Mouse (Mus musculus): Measurements from ENCODE around the gene Glis3.

DNA sequence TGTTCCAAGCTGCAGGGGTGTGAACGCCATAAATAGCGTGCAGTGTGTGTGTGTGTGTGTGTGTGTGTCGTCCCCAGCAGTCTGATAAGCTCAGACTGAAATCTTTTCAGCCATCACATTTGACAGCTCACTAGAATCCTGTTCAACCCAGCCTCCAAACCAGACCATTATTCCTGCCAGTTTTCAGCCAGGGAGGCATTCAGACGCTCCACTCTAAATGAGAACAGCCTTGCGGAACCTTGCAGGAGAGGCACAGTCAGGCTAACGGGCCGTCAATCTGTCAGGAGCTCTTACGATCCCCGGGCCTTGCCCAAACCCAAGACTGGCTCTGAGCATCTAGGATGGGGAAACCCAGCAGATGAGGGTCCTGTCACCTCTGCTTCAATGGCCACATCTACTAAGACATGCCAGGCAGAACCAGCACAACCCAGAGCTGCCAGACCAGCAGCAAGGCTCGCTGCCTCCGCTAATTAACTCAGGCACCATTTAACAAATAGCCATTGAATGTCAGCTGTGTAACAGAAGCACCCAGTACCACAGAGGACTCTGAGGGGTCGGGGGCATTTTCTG lies 226.8 kb downstream of the Glis3 start:
- TF ChIP-seq HCFC1 (IDR thresholded peaks at IDR 0.05; ENCODE audit: borderline replicate concordance, insufficient read depth, low read length), result no peak
- TF ChIP-seq MAFK (IDR thresholded peaks at IDR 0.05; ENCODE audit: insufficient read depth, low read depth, low read length), result no peak
- no peak for TF ChIP-seq CHD2 (IDR thresholded peaks at IDR 0.05; ENCODE audit: low read depth, low read length)
- no peak for TF ChIP-seq ZNF384 (IDR thresholded peaks at IDR 0.05; ENCODE audit: low read depth, low read length)

All from ES-E14 (cell line).